Mouse (Mus musculus): ENCODE measurements around the gene 1700001K19Rik.

GRCm38 (mm10) chr12:110667466-110668077 lies 14.8 kb downstream of the 1700001K19Rik start:
- no peak for TF ChIP-seq POLR2A (IDR thresholded peaks at IDR 0.05; ENCODE audit: control insufficient read depth in 1 of 2, insufficient read depth in 1 of 2, low read depth in 1 of 2, low read length in 2 of 2, poor library complexity in 1 of 2)
- no peak for TF ChIP-seq CHD2 (IDR thresholded peaks at IDR 0.05; ENCODE audit: low read length)
- no peak for TF ChIP-seq EP300 (IDR thresholded peaks at IDR 0.05; ENCODE audit: low read depth in 1 of 2, low read length in 2 of 2)
- no peak for TF ChIP-seq CTCF (IDR thresholded peaks at IDR 0.05 in 2 of 3, conservative IDR thresholded peaks at IDR 0.05 in 1 of 3; ENCODE audit: control insufficient read depth in 1 of 3, insufficient read depth in 1 of 3, low read depth in 2 of 3, low read length in 3 of 3, poor library complexity in 1 of 3, severe bottlenecking in 1 of 3)
- no peak for TF ChIP-seq MYC (IDR thresholded peaks at IDR 0.05; ENCODE audit: low read depth, low read length)
- TF ChIP-seq ZNF384 (IDR thresholded peaks at IDR 0.05; ENCODE audit: low read depth, low read length) = no peak
- no peak for TF ChIP-seq TBP (IDR thresholded peaks at IDR 0.05; ENCODE audit: low read depth, low read length)
- no peak for TF ChIP-seq USF1 (IDR thresholded peaks at IDR 0.05; ENCODE audit: low read depth, low read length)
- TF ChIP-seq UBTF (IDR thresholded peaks at IDR 0.05; ENCODE audit: borderline replicate concordance, insufficient read depth, low read depth, low read length) = no peak
- no peak for TF ChIP-seq BHLHE40 (IDR thresholded peaks at IDR 0.05; ENCODE audit: borderline replicate concordance, low read depth, low read length)
